Comparison of ENCODE assay signal across 8 mouse cellular contexts in the genomic region with DNA sequence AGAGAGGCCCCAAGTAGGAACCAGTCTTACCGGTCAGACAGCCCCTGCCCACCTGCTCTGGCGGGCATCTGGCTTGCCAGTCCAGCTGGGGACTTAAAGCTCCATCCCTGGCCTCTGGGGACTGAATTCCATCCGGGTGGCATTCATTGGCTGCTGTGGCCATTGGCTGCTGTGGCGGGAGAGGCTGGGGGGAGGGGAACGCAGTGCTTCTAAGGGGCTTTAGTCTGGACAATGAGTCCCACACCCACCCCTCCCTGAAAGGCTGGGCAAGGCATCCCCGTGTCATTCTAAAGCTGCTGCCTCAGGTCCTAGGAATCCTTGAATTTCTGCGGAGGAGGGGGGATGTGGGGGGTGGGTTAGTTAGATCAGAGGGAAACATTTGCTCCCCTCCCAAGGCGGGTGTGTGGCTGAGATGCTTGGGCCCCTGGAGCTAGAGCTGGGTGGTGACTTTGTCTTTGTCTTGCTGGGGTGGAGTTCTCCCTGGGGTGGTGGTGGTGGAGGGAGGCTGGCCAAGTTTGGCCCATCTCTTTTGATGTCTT. TPM values are rescaled to one million over a fixed set of nuclear protein-coding genes. Genes with fewer than 3 reads are reported as not detected.
A peak's percentile ranks its signal among the peaks of the same experiment; 100 is the strongest.
DNase-seq lines count a peak whose midpoint lies in the region; ATAC-seq and TF ChIP-seq lines count a peak whose summit lies in the region.

No protein-coding gene starts in this region.

- intact Hi-C loops in left cerebral cortex, postnatal 36 days (cut with DNase I) = no loop called here

- no peak overlapping the region for H3K4me3 ChIP-seq in lung, adult 2 months (replicated peaks; ENCODE audit: extremely low read depth, low read depth, low read length)
- peak overlapping the region; percentile 95 for H3K4me3 ChIP-seq in hindbrain, embryonic 10.5 days
- peak overlapping the region; percentile 83 for H3K4me3 ChIP-seq in limb, embryonic 13.5 days
- H3K4me3 ChIP-seq in myocyte = peak overlapping the region; percentile 62

- no peaks in the 10 kb centered on the region for H3K27me3 ChIP-seq in hindbrain, embryonic 10.5 days (ENCODE audit: insufficient read depth, poor library complexity, severe bottlenecking)
- H3K27me3 ChIP-seq in limb, embryonic 13.5 days = no peaks in the 10 kb centered on the region
- H3K27me3 ChIP-seq in myocyte (ENCODE audit: control insufficient read depth, insufficient read depth, insufficient read length) = no peaks in the 10 kb centered on the region

- peaks cover 66% of the 10 kb centered on the region for H3K36me3 ChIP-seq in hindbrain, embryonic 10.5 days
- peaks cover 49% of the 10 kb centered on the region for H3K36me3 ChIP-seq in limb, embryonic 13.5 days
- H3K36me3 ChIP-seq in myocyte (ENCODE audit: control insufficient read depth, insufficient read depth) = peaks cover 12% of the 10 kb centered on the region

- no peak for TF ChIP-seq CTCF in lung, adult 2 months (IDR thresholded peaks at IDR 0.05; ENCODE audit: insufficient read depth, low read length)

- ATAC-seq in limb, embryonic 13.5 days (ENCODE audit: low FRiP score, low read depth) = no peak

- H3ac ChIP-seq in myocyte (ENCODE audit: control insufficient read depth, insufficient read length) = no peak overlapping the region

- 8% methylated on average over 8 of the region's 8 CpGs for WGBS in lung, adult 2 months
- under 1% methylated on average over 8 of the region's 8 CpGs for WGBS in hindbrain, embryonic 10.5 days
- 2% methylated on average over 8 of the region's 8 CpGs for WGBS in limb, embryonic 13.5 days

- peak overlapping the region; percentile 95 for H3K9ac ChIP-seq in limb, embryonic 13.5 days

- peaks cover 45% of the 10 kb centered on the region for H3K79me2 ChIP-seq in myocyte (ENCODE audit: control insufficient read depth, insufficient read depth)

- 0 out of 2 replicates have a peak, but pooled peaks cover 3% of the 10 kb centered on the region for H3K9me3 ChIP-seq in hindbrain, embryonic 10.5 days
- H3K9me3 ChIP-seq in limb, embryonic 13.5 days = no peaks in the 10 kb centered on the region

- TF ChIP-seq POLR2A in lung, adult 2 months (IDR thresholded peaks at IDR 0.05; ENCODE audit: borderline replicate concordance, extremely low read depth, low read depth, low read length) = no peak
- TF ChIP-seq POLR2A in myocyte (IDR thresholded peaks at IDR 0.05; ENCODE audit: insufficient read length, low read depth) = no peak

- peaks cover 17% of the 10 kb centered on the region for H3K4me1 ChIP-seq in lung, adult 2 months (ENCODE audit: control insufficient read depth, insufficient read depth, low read length)
- peaks cover 59% of the 10 kb centered on the region for H3K4me1 ChIP-seq in hindbrain, embryonic 10.5 days (replicated peaks)
- peaks cover 47% of the 10 kb centered on the region for H3K4me1 ChIP-seq in limb, embryonic 13.5 days

- H3K27ac ChIP-seq in hindbrain, embryonic 10.5 days = peak overlapping the region; percentile 100
- peak overlapping the region; percentile 100 for H3K27ac ChIP-seq in limb, embryonic 13.5 days

- H3K4me2 ChIP-seq in limb, embryonic 13.5 days (replicated peaks) = peak overlapping the region; percentile 100
- peak overlapping the region; percentile 100 for H3K4me2 ChIP-seq in myocyte (ENCODE audit: low read depth)

- DNase-seq in lung, adult 18-20 months = peak; percentile 65 to 78
- DNase-seq in lung, adult 2 months = no peak
- DNase-seq in embryo, embryonic 10.5 days (ENCODE audit: low spot score) = peak; percentile 95
- peak; percentile 92 for DNase-seq in hindbrain, embryonic 10.5 days (ENCODE audit: low spot score)
- no peak for DNase-seq in left cerebral cortex, adult 18-20 months (ENCODE audit: low spot score in 2 of 2)
- DNase-seq in left cerebral cortex, postnatal 36 days (ENCODE audit: low spot score in 2 of 2) = no peak

TF ChIP-seq in myocyte, 11 proteins besides CTCF, POLR2A, EP300 and RAD21:
- no peak for TF ChIP-seq TCF3 (IDR thresholded peaks at IDR 0.05; ENCODE audit: insufficient read length, low read depth)
- TF ChIP-seq USF1 (IDR thresholded peaks at IDR 0.05; ENCODE audit: low read depth) = no peak
- no peak for TF ChIP-seq CEBPB (IDR thresholded peaks at IDR 0.05; ENCODE audit: insufficient read depth, poor library complexity, severe bottlenecking)
- no peak for TF ChIP-seq TCF12 (IDR thresholded peaks at IDR 0.05; ENCODE audit: insufficient read depth, poor library complexity, severe bottlenecking)
- no peak for TF ChIP-seq REST (IDR thresholded peaks at IDR 0.05; ENCODE audit: insufficient read depth, insufficient read length)
- TF ChIP-seq MYOG (IDR thresholded peaks at IDR 0.05; ENCODE audit: control insufficient read depth in 1 of 3, insufficient read depth in 1 of 3, insufficient read length in 2 of 3, low read depth in 2 of 3) = peak in 1 of 3 experiments; percentile 33

RNA-seq across cellular contexts. Expression of a gene that starts 4.1 kb away (rescaled TPM):
- polyA plus RNA-seq in lung, adult 2 months (2012; rRNA removed) = 40.3 and 50.9 TPM in 2 replicates
- polyA plus RNA-seq in hindbrain, embryonic 10.5 days (2016; fragmentation: Nextera tagmentation; extraction: Ambion mirVana) = 106 and 116 TPM in 2 replicates
- 45.5 and 48.7 TPM in 2 replicates for polyA plus RNA-seq in limb, embryonic 13.5 days (2015; fragmentation: Nextera tagmentation; extraction: Ambion mirVana)
- 14.5 TPM for polyA plus RNA-seq in myocyte (2012; fragmentation: generic; extraction: Trizol)
- 10 to 100 TPM; 46.7 to 47.6 TPM for total RNA-seq in left cerebral cortex, adult 18-20 months (2021)
- 10 to 100 TPM; 48.3 to 49.2 TPM for total RNA-seq in left cerebral cortex, postnatal 36 days (2021)

RNA-seq across cellular contexts. Expression of a gene that starts 26.6 kb away (rescaled TPM):
- 20.1 and 21.5 TPM in 2 replicates for polyA plus RNA-seq in lung, adult 2 months (2012; rRNA removed)
- polyA plus RNA-seq in hindbrain, embryonic 10.5 days (2016; fragmentation: Nextera tagmentation; extraction: Ambion mirVana) = 317 and 322 TPM in 2 replicates
- 226 and 231 TPM in 2 replicates for polyA plus RNA-seq in limb, embryonic 13.5 days (2015; fragmentation: Nextera tagmentation; extraction: Ambion mirVana)
- polyA plus RNA-seq in myocyte (2012; fragmentation: generic; extraction: Trizol) = 109 TPM
- total RNA-seq in left cerebral cortex, adult 18-20 months (2021) = 10 to 100 TPM; 90.8 to 93.6 TPM
- total RNA-seq in left cerebral cortex, postnatal 36 days (2021) = 10 to 100 TPM; 86.5 to 91.1 TPM

RNA-seq across cellular contexts. Expression of a gene that starts 37.4 kb away (rescaled TPM):
- 23.2 and 38.3 TPM in 2 replicates for polyA plus RNA-seq in lung, adult 2 months (2012; rRNA removed)
- polyA plus RNA-seq in hindbrain, embryonic 10.5 days (2016; fragmentation: Nextera tagmentation; extraction: Ambion mirVana) = 9.3 and 9.4 TPM in 2 replicates
- polyA plus RNA-seq in limb, embryonic 13.5 days (2015; fragmentation: Nextera tagmentation; extraction: Ambion mirVana) = 15.7 and 17.2 TPM in 2 replicates
- polyA plus RNA-seq in myocyte (2012; fragmentation: generic; extraction: Trizol) = 5.8 TPM
- 10 to 100 TPM; 27.8 to 32.3 TPM for total RNA-seq in left cerebral cortex, adult 18-20 months (2021)
- total RNA-seq in left cerebral cortex, postnatal 36 days (2021) = 10 to 100 TPM; 32.6 to 34.3 TPM

Comparison
In these comparisons a context has a peak if more than half of its experiments do, and no peak if none do; other contexts are left out.
1. DNase-seq: peak in lung, adult 18-20 months (2 of 2), embryo, embryonic 10.5 days (single experiment) and hindbrain, embryonic 10.5 days (single experiment); none in lung, adult 2 months (single experiment), left cerebral cortex, adult 18-20 months (0 of 2) and left cerebral cortex, postnatal 36 days (0 of 2).